Mouse (Mus musculus): ENCODE results near the gene Dnajc27.

The Dnajc27 gene

GRCm38 (mm10) chr12:4082132-4083001 lies at the start of gene Dnajc27:
TSS of gene Dnajc27 (plus strand) at chr12:4082583.
- peak; percentile 94 for DNase-seq (ENCODE audit: low read depth)

- no peak for DNase-seq (ENCODE audit: low read depth)
These were observed 46.2 kb upstream of the Dnajc27 start for GRCm38 (mm10) chr12:4036157-4036556.

- DNase-seq (ENCODE audit: low read depth): no peak
These were observed 44.9 kb upstream of the Dnajc27 start for GRCm38 (mm10) chr12:4037511-4037910.

- peak; percentile 20 for DNase-seq (ENCODE audit: low read depth)
These were observed 44.0 kb upstream of the Dnajc27 start, which contains the start of gene Efr3b for GRCm38 (mm10) chr12:4038061-4039041. TSS of gene Efr3b (minus strand) at chr12:4038915.

GRCm38 (mm10) chr12:4039046-4039445 lies 43.3 kb upstream of the Dnajc27 start:
- no peak for DNase-seq (ENCODE audit: low read depth)

GRCm38 (mm10) chr12:4042411-4042810 lies 40.0 kb upstream of the Dnajc27 start:
- DNase-seq (ENCODE audit: low read depth): no peak

- no peak for DNase-seq (ENCODE audit: low read depth)
These were observed 36.4 kb upstream of the Dnajc27 start for GRCm38 (mm10) chr12:4045992-4046391.

- DNase-seq (ENCODE audit: low read depth): no peak
These were observed 34.4 kb upstream of the Dnajc27 start for GRCm38 (mm10) chr12:4048031-4048430.

- no peak for DNase-seq (ENCODE audit: low read depth)
These were observed 31.4 kb upstream of the Dnajc27 start for GRCm38 (mm10) chr12:4050861-4051425.

GRCm38 (mm10) chr12:4053643-4054042 lies 28.7 kb upstream of the Dnajc27 start:
- no peak for DNase-seq (ENCODE audit: low read depth)

GRCm38 (mm10) chr12:4054845-4055244 lies 27.5 kb upstream of the Dnajc27 start:
- DNase-seq (ENCODE audit: low read depth): no peak

GRCm38 (mm10) chr12:4058321-4058720 lies 24.1 kb upstream of the Dnajc27 start:
- DNase-seq (ENCODE audit: low read depth): no peak

GRCm38 (mm10) chr12:4059683-4060082 lies 22.7 kb upstream of the Dnajc27 start:
- DNase-seq (ENCODE audit: low read depth): no peak

GRCm38 (mm10) chr12:4065498-4065897 lies 16.9 kb upstream of the Dnajc27 start:
- DNase-seq (ENCODE audit: low read depth): no peak

- DNase-seq (ENCODE audit: low read depth): no peak
These were observed 16.4 kb upstream of the Dnajc27 start for GRCm38 (mm10) chr12:4065944-4066343.

GRCm38 (mm10) chr12:4066681-4067459 lies 15.5 kb upstream of the Dnajc27 start:
- DNase-seq (ENCODE audit: low read depth): no peak

GRCm38 (mm10) chr12:4068551-4068950 lies 13.8 kb upstream of the Dnajc27 start:
- no peak for DNase-seq (ENCODE audit: low read depth)

GRCm38 (mm10) chr12:4071671-4072070 lies 10.7 kb upstream of the Dnajc27 start:
- DNase-seq (ENCODE audit: low read depth): no peak

GRCm38 (mm10) chr12:4075407-4075806 lies 7.0 kb upstream of the Dnajc27 start:
- no peak for DNase-seq (ENCODE audit: low read depth)

GRCm38 (mm10) chr12:4076383-4076782 lies 6.0 kb upstream of the Dnajc27 start:
- no peak for DNase-seq (ENCODE audit: low read depth)

- no peak for DNase-seq (ENCODE audit: low read depth)
These were observed 4.3 kb upstream of the Dnajc27 start for GRCm38 (mm10) chr12:4078069-4078468.
